Mouse (Mus musculus): ENCODE results near the gene Slc35d3. TPM values are rescaled to one million over a fixed set of nuclear protein-coding genes. Genes with fewer than 3 reads are reported as not detected.

Gene Slc35d3
- not detected for polyA plus RNA-seq (2012; fragmentation: generic; extraction: Trizol)

- peaks cover 33% of the 10 kb centered on the region for H3K27me3 ChIP-seq (ENCODE audit: control insufficient read depth, insufficient read depth, insufficient read length)
- peak within 1 kb of the TSS; percentile 0 for H3ac ChIP-seq (ENCODE audit: control insufficient read depth, insufficient read length)
- no peak within 1 kb of the TSS for H3K4me3 ChIP-seq
- H3K79me2 ChIP-seq (ENCODE audit: control insufficient read depth, insufficient read depth) = no peaks in the 10 kb centered on the region
- H3K36me3 ChIP-seq (ENCODE audit: control insufficient read depth, insufficient read depth) = no peaks in the 10 kb centered on the region
- TF ChIP-seq POLR2A (IDR thresholded peaks at IDR 0.05; ENCODE audit: insufficient read length, low read depth) = no peak
- TF ChIP-seq MYOD1 (IDR thresholded peaks at IDR 0.05; ENCODE audit: control insufficient read depth in 1 of 3, insufficient read length in 2 of 3, low read depth in 2 of 3) = no peak
- no peak for TF ChIP-seq TCF3 (IDR thresholded peaks at IDR 0.05; ENCODE audit: insufficient read length, low read depth)
- TF ChIP-seq POLR2AphosphoS2 (IDR thresholded peaks at IDR 0.05; ENCODE audit: insufficient read length, low read depth) = no peak
- TF ChIP-seq E2F4 (IDR thresholded peaks at IDR 0.05; ENCODE audit: insufficient read depth) = no peak
- no peak for TF ChIP-seq REST (IDR thresholded peaks at IDR 0.05; ENCODE audit: insufficient read depth, insufficient read length)
- no peak for TF ChIP-seq MAX (IDR thresholded peaks at IDR 0.05; ENCODE audit: low read depth)
- H3K4me2 ChIP-seq (ENCODE audit: low read depth) = no peak within 1 kb of the TSS
Measured at GRCm38 (mm10) chr10:19850998-19851691, at the start of gene Slc35d3. TSS of gene Slc35d3 (minus strand) at chr10:19851459.

- no peak overlapping the region for H3K4me3 ChIP-seq
- H3K79me2 ChIP-seq (ENCODE audit: control insufficient read depth, insufficient read depth) = no peaks in the 10 kb centered on the region
- H3K36me3 ChIP-seq (ENCODE audit: control insufficient read depth, insufficient read depth) = no peaks in the 10 kb centered on the region
- no peaks in the 10 kb centered on the region for H3K27me3 ChIP-seq (ENCODE audit: control insufficient read depth, insufficient read depth, insufficient read length)
- TF ChIP-seq POLR2A (IDR thresholded peaks at IDR 0.05; ENCODE audit: insufficient read length, low read depth) (no peak), E2F4 (IDR thresholded peaks at IDR 0.05; ENCODE audit: insufficient read depth) (no peak), SRF (IDR thresholded peaks at IDR 0.05; ENCODE audit: control insufficient read depth, insufficient read length, low read depth) (no peak), CEBPB (IDR thresholded peaks at IDR 0.05; ENCODE audit: insufficient read depth, poor library complexity, severe bottlenecking) (no peak), USF1 (IDR thresholded peaks at IDR 0.05; ENCODE audit: low read depth) (no peak), TCF12 (IDR thresholded peaks at IDR 0.05; ENCODE audit: insufficient read depth, poor library complexity, severe bottlenecking) (no peak), TCF3 (IDR thresholded peaks at IDR 0.05; ENCODE audit: insufficient read length, low read depth) (no peak), MYOD1 (IDR thresholded peaks at IDR 0.05; ENCODE audit: control insufficient read depth in 1 of 3, insufficient read length in 2 of 3, low read depth in 2 of 3) (no peak), MYOG (IDR thresholded peaks at IDR 0.05; ENCODE audit: control insufficient read depth in 1 of 3, insufficient read depth in 1 of 3, insufficient read length in 2 of 3, low read depth in 2 of 3) (no peak)
- no peak overlapping the region for H3K4me2 ChIP-seq (ENCODE audit: low read depth)
- H3ac ChIP-seq (ENCODE audit: control insufficient read depth, insufficient read length) = no peak overlapping the region
Measured at GRCm38 (mm10) chr10:19900191-19900590, 48.9 kb upstream of the Slc35d3 start.

GRCm38 (mm10) chr10:19893976-19894375, 42.7 kb upstream of the Slc35d3 start:
- TF ChIP-seq TCF12 (IDR thresholded peaks at IDR 0.05; ENCODE audit: insufficient read depth, poor library complexity, severe bottlenecking) (no peak), POLR2A (IDR thresholded peaks at IDR 0.05; ENCODE audit: insufficient read length, low read depth) (no peak), USF1 (IDR thresholded peaks at IDR 0.05; ENCODE audit: low read depth) (no peak), MYOD1 (IDR thresholded peaks at IDR 0.05; ENCODE audit: control insufficient read depth in 1 of 3, insufficient read length in 2 of 3, low read depth in 2 of 3) (no peak), TCF3 (IDR thresholded peaks at IDR 0.05; ENCODE audit: insufficient read length, low read depth) (no peak), SRF (IDR thresholded peaks at IDR 0.05; ENCODE audit: control insufficient read depth, insufficient read length, low read depth) (no peak), MAX (IDR thresholded peaks at IDR 0.05; ENCODE audit: low read depth) (no peak), POLR2AphosphoS2 (IDR thresholded peaks at IDR 0.05; ENCODE audit: insufficient read length, low read depth) (no peak), MYOG (IDR thresholded peaks at IDR 0.05; ENCODE audit: control insufficient read depth in 1 of 3, insufficient read depth in 1 of 3, insufficient read length in 2 of 3, low read depth in 2 of 3) (no peak), REST (IDR thresholded peaks at IDR 0.05; ENCODE audit: insufficient read depth, insufficient read length) (no peak), E2F4 (IDR thresholded peaks at IDR 0.05; ENCODE audit: insufficient read depth) (no peak), CEBPB (IDR thresholded peaks at IDR 0.05; ENCODE audit: insufficient read depth, poor library complexity, severe bottlenecking) (no peak)
- Histone ChIP-seq H3K4me2 (ENCODE audit: low read depth) (no peak overlapping the region), H3K27me3 (ENCODE audit: control insufficient read depth, insufficient read depth, insufficient read length) (no peaks in the 10 kb centered on the region), H3K36me3 (ENCODE audit: control insufficient read depth, insufficient read depth) (no peaks in the 10 kb centered on the region), H3K4me3 (no peak overlapping the region), H3ac (ENCODE audit: control insufficient read depth, insufficient read length) (no peak overlapping the region), H3K79me2 (ENCODE audit: control insufficient read depth, insufficient read depth) (no peaks in the 10 kb centered on the region)

GRCm38 (mm10) chr10:19893146-19893545, 41.9 kb upstream of the Slc35d3 start:
- no peak overlapping the region for H3K4me3 ChIP-seq
- no peaks in the 10 kb centered on the region for H3K79me2 ChIP-seq (ENCODE audit: control insufficient read depth, insufficient read depth)
- H3K4me2 ChIP-seq (ENCODE audit: low read depth) = no peak overlapping the region
- no peaks in the 10 kb centered on the region for H3K27me3 ChIP-seq (ENCODE audit: control insufficient read depth, insufficient read depth, insufficient read length)
- H3K36me3 ChIP-seq (ENCODE audit: control insufficient read depth, insufficient read depth) = no peaks in the 10 kb centered on the region
- TF ChIP-seq TCF3 (IDR thresholded peaks at IDR 0.05; ENCODE audit: insufficient read length, low read depth) = no peak
- no peak for TF ChIP-seq CEBPB (IDR thresholded peaks at IDR 0.05; ENCODE audit: insufficient read depth, poor library complexity, severe bottlenecking)
- TF ChIP-seq E2F4 (IDR thresholded peaks at IDR 0.05; ENCODE audit: insufficient read depth) = no peak
- TF ChIP-seq TCF12 (IDR thresholded peaks at IDR 0.05; ENCODE audit: insufficient read depth, poor library complexity, severe bottlenecking) = no peak
- TF ChIP-seq POLR2A (IDR thresholded peaks at IDR 0.05; ENCODE audit: insufficient read length, low read depth) = no peak
- no peak for TF ChIP-seq POLR2AphosphoS2 (IDR thresholded peaks at IDR 0.05; ENCODE audit: insufficient read length, low read depth)
- no peak for TF ChIP-seq USF1 (IDR thresholded peaks at IDR 0.05; ENCODE audit: low read depth)
- no peak for TF ChIP-seq MYOD1 (IDR thresholded peaks at IDR 0.05; ENCODE audit: control insufficient read depth in 1 of 3, insufficient read length in 2 of 3, low read depth in 2 of 3)
- no peak for TF ChIP-seq MAX (IDR thresholded peaks at IDR 0.05; ENCODE audit: low read depth)
- TF ChIP-seq SRF (IDR thresholded peaks at IDR 0.05; ENCODE audit: control insufficient read depth, insufficient read length, low read depth) = no peak
- TF ChIP-seq MYOG (IDR thresholded peaks at IDR 0.05; ENCODE audit: control insufficient read depth in 1 of 3, insufficient read depth in 1 of 3, insufficient read length in 2 of 3, low read depth in 2 of 3) = no peak
- no peak for TF ChIP-seq REST (IDR thresholded peaks at IDR 0.05; ENCODE audit: insufficient read depth, insufficient read length)
- no peak overlapping the region for H3ac ChIP-seq (ENCODE audit: control insufficient read depth, insufficient read length)
